Mouse (Mus musculus) B cell, adult (primary cell): ENCODE data around the gene Cyp2c23. TPM values are rescaled to one million over a fixed set of nuclear protein-coding genes. Genes with fewer than 3 reads are reported as not detected.

ENCODE experiments used
- total RNA-seq: library from RNA; stranded (reverse); gene quantifications from 4 replicates; pipeline ENCODE4 v1.2.4, GENCODE M21; 2023; ENCODE audit not compliant: inconsistent age

The Cyp2c23 gene
- total RNA-seq = not detected in 4 replicates

DNA sequence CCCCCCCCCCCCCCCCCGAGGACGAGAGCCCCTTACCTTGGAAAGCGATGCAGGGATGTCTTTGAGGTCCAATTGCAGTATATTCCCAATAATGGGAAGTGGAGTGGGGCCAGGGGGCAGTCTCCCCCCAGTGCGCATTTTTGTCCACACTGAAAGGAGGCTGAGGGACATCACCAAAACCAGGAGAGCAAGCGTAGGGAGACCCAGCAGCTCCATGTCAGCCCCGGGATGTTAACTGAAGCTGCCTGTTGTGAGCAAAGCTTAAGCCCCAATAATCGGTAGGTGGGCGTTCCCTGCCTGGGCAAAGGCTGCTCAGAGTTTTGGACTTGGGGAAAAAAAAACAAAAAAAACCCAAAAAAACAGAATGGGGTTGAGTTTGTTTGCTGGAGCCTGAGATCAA, at the start of gene Cyp2c23:
Cyp2c23 (minus strand) TSS at position 237 of the 400 bp plus-strand sequence.

DNA sequence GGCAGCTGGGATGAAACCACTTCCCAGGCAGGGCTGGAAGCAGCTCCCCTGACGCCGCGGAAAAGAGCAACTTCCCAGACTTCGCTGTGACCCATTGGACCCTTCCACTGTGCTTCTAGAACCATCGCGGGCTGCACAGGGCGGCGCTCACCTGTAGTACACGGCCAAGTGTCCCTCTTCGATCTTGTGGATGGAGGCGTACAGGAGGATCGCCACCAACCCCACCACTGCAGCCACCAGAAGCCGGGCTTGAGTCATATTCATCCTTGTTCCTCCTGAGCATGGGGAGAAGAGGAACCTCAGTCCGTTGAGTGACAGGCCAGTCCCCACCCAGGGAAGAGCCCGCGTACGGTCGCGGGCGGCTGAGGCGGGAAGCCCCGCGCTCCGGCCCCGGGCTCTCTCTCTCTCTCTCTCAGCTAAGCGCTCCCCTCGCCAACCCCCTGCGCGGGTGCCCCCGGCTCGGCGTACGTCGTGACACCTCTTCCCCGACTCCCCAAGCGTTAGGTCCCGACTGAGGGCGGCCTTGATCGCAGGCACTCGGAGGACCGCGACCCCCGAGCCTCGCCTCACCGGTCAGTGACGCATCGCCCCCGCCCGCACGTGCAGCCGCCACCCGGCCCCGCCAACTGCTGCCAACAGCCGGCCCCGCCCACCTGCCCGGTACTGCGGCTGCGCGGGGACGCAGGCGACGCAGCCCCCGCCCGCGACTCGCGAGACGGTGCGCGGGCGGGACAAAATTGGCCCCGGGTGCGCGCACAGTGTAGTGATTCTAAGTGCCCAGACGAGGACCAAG, 40.3 kb upstream of the Cyp2c23 start, which contains the start of gene Erlin1:
Erlin1 (minus strand) TSS at position 665 of the 793 bp plus-strand sequence.

DNA sequence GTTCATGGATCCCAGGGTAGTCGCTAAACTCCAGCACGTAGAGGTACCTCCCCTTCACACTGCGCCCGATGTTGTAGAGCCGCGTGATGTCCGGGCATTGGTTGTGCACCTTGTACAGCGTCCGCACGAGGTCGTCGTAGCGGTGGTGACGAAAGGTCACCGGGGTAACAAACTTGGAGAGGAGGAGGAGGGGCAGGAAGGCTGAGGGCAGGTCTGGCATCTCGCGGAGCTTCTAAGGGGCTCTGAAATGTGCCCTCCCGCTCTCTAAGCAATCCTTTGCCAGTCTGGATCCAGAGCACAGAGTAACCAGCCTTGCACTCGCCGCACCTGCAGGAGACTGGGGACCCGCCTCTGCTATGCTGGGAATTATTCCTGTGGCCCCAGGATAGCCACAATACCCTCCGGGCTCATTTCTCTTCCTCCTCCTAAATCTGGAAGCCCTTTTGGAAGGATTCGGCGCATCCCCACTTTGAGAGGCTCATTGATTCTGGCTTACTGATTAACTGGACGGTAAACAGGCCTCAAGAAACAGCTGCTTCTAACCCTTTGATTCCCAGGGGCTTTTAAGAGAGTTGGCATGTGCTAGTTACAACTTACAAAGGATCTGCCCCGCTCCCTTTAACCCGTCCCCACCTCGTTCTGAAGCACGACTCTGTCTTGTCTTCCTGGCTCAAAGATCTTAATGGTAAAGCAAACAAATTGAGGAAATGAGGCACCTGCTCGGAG, 42.8 kb downstream of the Cyp2c23 start, which contains the start of gene Cpn1:
Cpn1 (minus strand) TSS at position 488 of the 726 bp plus-strand sequence.

Other genes with a start within 250 kb of the Cyp2c23 start
- gene Abcc2, start 247.0 kb downstream of the Cyp2c23 start, total RNA-seq = not detected in 4 replicates
- 8.9 to 10.6 TPM (median 10.1 TPM) in 4 replicates for gene Dnmbp, start 89.0 kb downstream of the Cyp2c23 start, total RNA-seq
- gene Cpn1, start 42.7 kb downstream of the Cyp2c23 start, total RNA-seq = not detected in 4 replicates
- gene Erlin1, start 40.6 kb upstream of the Cyp2c23 start, total RNA-seq = 20.7 to 22.3 TPM (median 22.1 TPM) in 4 replicates
- gene Chuk, start 78.3 kb upstream of the Cyp2c23 start, total RNA-seq = 77.9 to 88.7 TPM (median 85.6 TPM) in 4 replicates
- gene Cwf19l1, start 106.7 kb upstream of the Cyp2c23 start, total RNA-seq = 27.2 to 32.4 TPM (median 30.7 TPM) in 4 replicates
- 86.7 to 110 TPM (median 93.0 TPM) in 4 replicates for gene Bloc1s2, start 117.2 kb upstream of the Cyp2c23 start, total RNA-seq
- gene Pkd2l1, start 163.2 kb upstream of the Cyp2c23 start, total RNA-seq = not detected in 4 replicates
- gene Scd3, start 174.1 kb upstream of the Cyp2c23 start, total RNA-seq = not detected in 4 replicates